In genomic region chr7:90432221-90432620, GRCm38 (mm10) we compare ENCODE assay signal across 13 mouse cellular contexts. TPM values are rescaled to one million over a fixed set of nuclear protein-coding genes. Genes with fewer than 3 reads are reported as not detected.
"Had no signal": no experiment of that assay in that cellular context is flagged by ENCODE, and none has a peak within 500 bp of the region (broad histone marks: within the 10 kb centered on the region; RNA-seq: fewer than 3 reads in every experiment).

No protein-coding gene starts in this region.

- DNase-seq: liver, postnatal 0 days; lung, adult 2 months; lung, postnatal 14 days; lung, postnatal 36 days; right cerebral cortex, postnatal 14 days; thymus, adult 2 months; thymus, postnatal 25 days; thymus, postnatal 4 days had no signal

- ATAC-seq: liver, postnatal 0 days; lung, postnatal 0 days; midbrain, embryonic 13.5 days; midbrain, embryonic 15.5 days had no signal

RNA-seq across cellular contexts. Expression of gene Ccdc89, which starts 5.8 kb away (rescaled TPM):
- total RNA-seq: monocyte, adult 5-6 weeks; neutrophil, adult 5-6 weeks had no signal
